Comparison of ENCODE assay signal across 8 mouse cellular contexts in genomic region chr6:55519605-55520201, GRCm38 (mm10).
DNase-seq lines count a peak whose midpoint lies in the region; ATAC-seq and TF ChIP-seq lines count a peak whose summit lies in the region.

No protein-coding gene starts in this region.

- peak; percentile 91 for ATAC-seq in forebrain, embryonic 11.5 days (replicated peaks; ENCODE audit: low FRiP score)
- ATAC-seq in heart, embryonic 15.5 days (replicated peaks; ENCODE audit: insufficient number of reproducible peaks, insufficient read depth, low FRiP score, low read depth), result no peak
- ATAC-seq in liver, embryonic 13.5 days (ENCODE audit: low read depth), result no peak

- H3K27ac ChIP-seq in ES-Bruce4 (ENCODE audit: insufficient read depth, low read length), result no peak overlapping the region
- no peak overlapping the region for H3K27ac ChIP-seq in forebrain, embryonic 11.5 days (ENCODE audit: low read depth, low read length)
- H3K27ac ChIP-seq in heart, embryonic 15.5 days, result no peak overlapping the region
- H3K27ac ChIP-seq in liver, embryonic 13.5 days, result no peak overlapping the region
- no peak overlapping the region for H3K27ac ChIP-seq in olfactory bulb, adult 2 months (ENCODE audit: insufficient read depth, low read depth, low read length)

- 17% methylated on average over 11 of the region's 11 CpGs for whole genome bisulfite sequencing in forebrain, embryonic 11.5 days
- 13% methylated on average over 11 of the region's 11 CpGs for WGBS in heart, embryonic 15.5 days
- WGBS in liver, embryonic 13.5 days (ENCODE audit: insufficient replicate concordance), result 10% methylated on average over 11 of the region's 11 CpGs
- 18% methylated on average over 11 of the region's 11 CpGs for WGBS in olfactory bulb, adult 2 months

- DNase-seq in c-Kit-positive CD71-positive TER-119-negative erythroid progenitor cells, embryonic 14.5 days (ENCODE audit: low read depth), result peak; percentile 20
- peak; percentile 91 for DNase-seq in forebrain, embryonic 11.5 days (ENCODE audit: low spot score)
- DNase-seq in kidney, postnatal 14 days, result peak; percentile 82
- peak; percentile 23 for DNase-seq in liver, embryonic 13.5 days
- DNase-seq in thymus, postnatal 4 days, result peak; percentile 48

- H3K4me2 ChIP-seq in forebrain, embryonic 11.5 days (ENCODE audit: low read depth, low read length, severe bottlenecking), result 0 out of 2 replicates have a peak overlapping the region, but pooled peaks have one; percentile 18
- peak overlapping the region; percentile 44 for H3K4me2 ChIP-seq in heart, embryonic 15.5 days
- H3K4me2 ChIP-seq in liver, embryonic 13.5 days, result no peak overlapping the region

- no peak overlapping the region for H3K4me3 ChIP-seq in ES-Bruce4 (ENCODE audit: low read depth, low read length)
- no peak overlapping the region for H3K4me3 ChIP-seq in forebrain, embryonic 11.5 days (ENCODE audit: low read depth, low read length)
- no peak overlapping the region for H3K4me3 ChIP-seq in heart, embryonic 15.5 days
- H3K4me3 ChIP-seq in liver, embryonic 13.5 days (replicated peaks), result no peak overlapping the region
- H3K4me3 ChIP-seq in olfactory bulb, adult 2 months (ENCODE audit: insufficient read depth, low read depth, low read length), result no peak overlapping the region

- H3K36me3 ChIP-seq in ES-Bruce4 (ENCODE audit: control insufficient read depth, insufficient read depth, low read length, poor library complexity, severe bottlenecking), result no peaks in the 10 kb centered on the region
- H3K36me3 ChIP-seq in forebrain, embryonic 11.5 days (ENCODE audit: control insufficient read depth, insufficient read depth, low read length), result no peaks in the 10 kb centered on the region
- H3K36me3 ChIP-seq in heart, embryonic 15.5 days, result no peaks in the 10 kb centered on the region
- H3K36me3 ChIP-seq in liver, embryonic 13.5 days, result no peaks in the 10 kb centered on the region

- H3K4me1 ChIP-seq in ES-Bruce4 (ENCODE audit: control insufficient read depth, insufficient read depth, low read length), result no peaks in the 10 kb centered on the region
- no peaks in the 10 kb centered on the region for H3K4me1 ChIP-seq in forebrain, embryonic 11.5 days (replicated peaks; ENCODE audit: control insufficient read depth, insufficient read depth, low read length)
- H3K4me1 ChIP-seq in heart, embryonic 15.5 days (replicated peaks), result no peaks in the 10 kb centered on the region
- no peaks in the 10 kb centered on the region for H3K4me1 ChIP-seq in liver, embryonic 13.5 days (replicated peaks)
- no peaks in the 10 kb centered on the region for H3K4me1 ChIP-seq in olfactory bulb, adult 2 months (ENCODE audit: control insufficient read depth, insufficient read depth, low read length)

- peak; percentile 85 for TF ChIP-seq CTCF in ES-Bruce4 (IDR thresholded peaks at IDR 0.05; ENCODE audit: low read depth, low read length)
- TF ChIP-seq CTCF in olfactory bulb, adult 2 months (IDR thresholded peaks at IDR 0.05; ENCODE audit: insufficient read depth, low read depth, low read length), result peak; percentile 74

- no peak for TF ChIP-seq EP300 in ES-Bruce4 (IDR thresholded peaks at IDR 0.05; ENCODE audit: insufficient read depth, low read depth, low read length)

- no peak for TF ChIP-seq POLR2A in ES-Bruce4 (IDR thresholded peaks at IDR 0.05; ENCODE audit: insufficient read depth, low read length)
- TF ChIP-seq POLR2A in olfactory bulb, adult 2 months (IDR thresholded peaks at IDR 0.05; ENCODE audit: insufficient read depth, low read depth, low read length), result no peak

- no peaks in the 10 kb centered on the region; the same call in 1 of the 2 replicates for H3K9me3 ChIP-seq in ES-Bruce4 (replicated peaks; ENCODE audit: control insufficient read depth, insufficient read depth, low read length, poor library complexity, severe bottlenecking)
- H3K9me3 ChIP-seq in forebrain, embryonic 11.5 days (ENCODE audit: control insufficient read depth, low read length), result no peaks in the 10 kb centered on the region
- no peaks in the 10 kb centered on the region for H3K9me3 ChIP-seq in heart, embryonic 15.5 days (replicated peaks)
- H3K9me3 ChIP-seq in liver, embryonic 13.5 days (replicated peaks), result no peaks in the 10 kb centered on the region

- no peak overlapping the region for H3K9ac ChIP-seq in ES-Bruce4 (ENCODE audit: low read depth, poor library complexity, severe bottlenecking)
- peak overlapping the region; percentile 27; the same call in 1 of the 2 replicates for H3K9ac ChIP-seq in forebrain, embryonic 11.5 days (ENCODE audit: low read length)
- H3K9ac ChIP-seq in heart, embryonic 15.5 days, result no peak overlapping the region
- H3K9ac ChIP-seq in liver, embryonic 13.5 days, result no peak overlapping the region

- no peaks in the 10 kb centered on the region for H3K27me3 ChIP-seq in ES-Bruce4 (ENCODE audit: control insufficient read depth, insufficient read depth, low read length, poor library complexity, severe bottlenecking)
- H3K27me3 ChIP-seq in forebrain, embryonic 11.5 days (ENCODE audit: control insufficient read depth, insufficient read depth, low read length), result no peaks in the 10 kb centered on the region
- H3K27me3 ChIP-seq in heart, embryonic 15.5 days, result no peaks in the 10 kb centered on the region
- H3K27me3 ChIP-seq in liver, embryonic 13.5 days, result no peaks in the 10 kb centered on the region

Comparison
In these comparisons a context has a peak if more than half of its experiments do, and no peak if none do; other contexts are left out.
1. DNase-seq: peak in every context shown above with its lines; median percentile 91 in forebrain, embryonic 11.5 days; 82 in kidney, postnatal 14 days; 48 in thymus, postnatal 4 days; 23 in liver, embryonic 13.5 days; 20 in c-Kit-positive CD71-positive TER-119-negative erythroid progenitor cells, embryonic 14.5 days.